Mouse (Mus musculus): ENCODE results near the gene Cd81. TPM values are rescaled to one million over a fixed set of nuclear protein-coding genes. Genes with fewer than 3 reads are reported as not detected.

The Cd81 gene
- polyA plus RNA-seq, 1 experiment, result 380 TPM

GRCm38 (mm10) chr7:143016424-143017142 lies 36.0 kb upstream of the Cd81 start:
- no peaks in the 10 kb centered on the region for H3K79me3 ChIP-seq (ENCODE audit: low read depth)
- no peaks in the 10 kb centered on the region for H3K27me3 ChIP-seq (ENCODE audit: control insufficient read depth, insufficient read depth, insufficient read length)
- no peaks in the 10 kb centered on the region for H3K79me2 ChIP-seq (ENCODE audit: control insufficient read depth, insufficient read depth)
- no peak for TF ChIP-seq FOSL1 (IDR thresholded peaks at IDR 0.05; ENCODE audit: insufficient read depth, low read length, poor library complexity, severe bottlenecking)
- TF ChIP-seq MAX (IDR thresholded peaks at IDR 0.05), result no peak
- no peak for TF ChIP-seq USF1 (IDR thresholded peaks at IDR 0.05; ENCODE audit: low read depth)
- no peak for TF ChIP-seq MYOD1 (IDR thresholded peaks at IDR 0.05; ENCODE audit: control insufficient read depth, insufficient read length, low read depth)
- no peak for TF ChIP-seq MYOG (IDR thresholded peaks at IDR 0.05; ENCODE audit: control insufficient read depth, extremely low read depth, insufficient read length)
- TF ChIP-seq CEBPB (IDR thresholded peaks at IDR 0.05; ENCODE audit: low read depth), result no peak
- no peak for TF ChIP-seq CTCF (IDR thresholded peaks at IDR 0.05; ENCODE audit: control insufficient read depth, insufficient read depth, insufficient read length)
- H3K36me3 ChIP-seq (ENCODE audit: control insufficient read depth, insufficient read depth), result no peaks in the 10 kb centered on the region
- no peak overlapping the region for H3K4me3 ChIP-seq (ENCODE audit: insufficient read depth, poor library complexity, severe bottlenecking)
- H3ac ChIP-seq (ENCODE audit: control insufficient read depth, insufficient read length, low read depth), result no peak overlapping the region

GRCm38 (mm10) chr7:143017181-143017580 lies 35.4 kb upstream of the Cd81 start:
- TF ChIP-seq MYOD1 (IDR thresholded peaks at IDR 0.05; ENCODE audit: control insufficient read depth, insufficient read length, low read depth), result no peak
- no peak for TF ChIP-seq MAX (IDR thresholded peaks at IDR 0.05)
- no peak for TF ChIP-seq FOSL1 (IDR thresholded peaks at IDR 0.05; ENCODE audit: insufficient read depth, low read length, poor library complexity, severe bottlenecking)
- Histone ChIP-seq H3K4me3 (ENCODE audit: insufficient read depth, poor library complexity, severe bottlenecking) (no peak overlapping the region), H3ac (ENCODE audit: control insufficient read depth, insufficient read length, low read depth) (no peak overlapping the region), H3K27me3 (ENCODE audit: control insufficient read depth, insufficient read depth, insufficient read length) (no peaks in the 10 kb centered on the region), H3K79me2 (ENCODE audit: control insufficient read depth, insufficient read depth) (no peaks in the 10 kb centered on the region), H3K79me3 (ENCODE audit: low read depth) (no peaks in the 10 kb centered on the region), H3K36me3 (ENCODE audit: control insufficient read depth, insufficient read depth) (no peaks in the 10 kb centered on the region)

DNA sequence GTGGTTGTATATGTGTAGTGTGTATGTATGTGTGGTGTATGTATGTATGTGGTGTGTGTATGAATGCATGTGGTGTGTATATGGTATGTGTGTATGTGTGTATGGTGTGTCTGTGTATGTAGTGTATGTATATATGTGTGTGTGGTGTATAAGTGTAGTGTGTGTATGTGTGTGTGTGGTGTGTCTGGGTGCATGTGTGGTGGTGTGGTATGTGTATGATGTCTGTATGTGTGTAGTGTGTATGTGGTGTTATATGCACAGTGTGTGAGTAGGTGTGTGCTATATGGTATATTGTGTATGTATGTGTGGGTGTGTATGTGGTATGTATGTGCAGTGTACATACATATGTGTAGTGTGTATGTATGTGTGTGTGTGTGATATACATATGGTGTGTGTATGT lies 32.5 kb upstream of the Cd81 start:
- no peaks in the 10 kb centered on the region for H3K27me3 ChIP-seq (ENCODE audit: control insufficient read depth, insufficient read depth, insufficient read length)
- H3K36me3 ChIP-seq (ENCODE audit: control insufficient read depth, insufficient read depth), result no peaks in the 10 kb centered on the region
- H3ac ChIP-seq (ENCODE audit: control insufficient read depth, insufficient read length, low read depth), result no peak overlapping the region
- H3K4me3 ChIP-seq (ENCODE audit: insufficient read depth, poor library complexity, severe bottlenecking), result no peak overlapping the region
- H3K79me3 ChIP-seq (ENCODE audit: low read depth), result no peaks in the 10 kb centered on the region
- no peak for TF ChIP-seq CEBPB (IDR thresholded peaks at IDR 0.05; ENCODE audit: low read depth)
- TF ChIP-seq CTCF (IDR thresholded peaks at IDR 0.05; ENCODE audit: control insufficient read depth, insufficient read depth, insufficient read length), result no peak
- TF ChIP-seq MAX (IDR thresholded peaks at IDR 0.05), result no peak
- no peak for TF ChIP-seq FOSL1 (IDR thresholded peaks at IDR 0.05; ENCODE audit: insufficient read depth, low read length, poor library complexity, severe bottlenecking)
- TF ChIP-seq MYOD1 (IDR thresholded peaks at IDR 0.05; ENCODE audit: control insufficient read depth, insufficient read length, low read depth), result no peak
- no peak for TF ChIP-seq USF1 (IDR thresholded peaks at IDR 0.05; ENCODE audit: low read depth)
- no peak for TF ChIP-seq MYOG (IDR thresholded peaks at IDR 0.05; ENCODE audit: control insufficient read depth, extremely low read depth, insufficient read length)
- no peaks in the 10 kb centered on the region for H3K79me2 ChIP-seq (ENCODE audit: control insufficient read depth, insufficient read depth)

DNA sequence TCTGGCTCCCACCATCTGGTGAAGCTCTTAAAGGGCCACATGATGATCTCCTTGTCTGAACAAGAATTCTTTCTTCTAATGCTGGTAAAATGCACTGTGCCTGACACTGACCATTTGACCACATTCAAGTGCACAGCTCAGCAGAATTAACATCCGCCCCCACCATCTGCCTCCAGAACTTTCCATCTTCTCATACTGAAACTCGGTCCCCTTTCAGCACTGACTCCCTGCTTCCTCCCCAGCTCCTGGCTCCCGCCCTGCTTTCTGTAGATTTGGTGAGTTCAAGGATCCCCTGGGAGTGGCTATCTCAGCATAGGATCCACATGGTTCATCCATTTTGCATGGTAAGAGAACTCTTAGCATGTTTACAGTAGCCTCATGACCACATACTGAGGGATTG lies 31.8 kb upstream of the Cd81 start:
- H3K4me3 ChIP-seq (ENCODE audit: insufficient read depth, poor library complexity, severe bottlenecking), result no peak overlapping the region
- no peaks in the 10 kb centered on the region for H3K27me3 ChIP-seq (ENCODE audit: control insufficient read depth, insufficient read depth, insufficient read length)
- no peaks in the 10 kb centered on the region for H3K36me3 ChIP-seq (ENCODE audit: control insufficient read depth, insufficient read depth)
- TF ChIP-seq MYOD1 (IDR thresholded peaks at IDR 0.05; ENCODE audit: control insufficient read depth, insufficient read length, low read depth) (no peak), MYOG (IDR thresholded peaks at IDR 0.05; ENCODE audit: control insufficient read depth, extremely low read depth, insufficient read length) (no peak), MAX (IDR thresholded peaks at IDR 0.05) (no peak), CTCF (IDR thresholded peaks at IDR 0.05; ENCODE audit: control insufficient read depth, insufficient read depth, insufficient read length) (no peak), USF1 (IDR thresholded peaks at IDR 0.05; ENCODE audit: low read depth) (no peak), CEBPB (IDR thresholded peaks at IDR 0.05; ENCODE audit: low read depth) (no peak), FOSL1 (IDR thresholded peaks at IDR 0.05; ENCODE audit: insufficient read depth, low read length, poor library complexity, severe bottlenecking) (no peak)
- H3K79me2 ChIP-seq (ENCODE audit: control insufficient read depth, insufficient read depth), result no peaks in the 10 kb centered on the region
- no peak overlapping the region for H3ac ChIP-seq (ENCODE audit: control insufficient read depth, insufficient read length, low read depth)
- no peaks in the 10 kb centered on the region for H3K79me3 ChIP-seq (ENCODE audit: low read depth)

- no peaks in the 10 kb centered on the region for H3K79me3 ChIP-seq (ENCODE audit: low read depth)
- H3K27me3 ChIP-seq (ENCODE audit: control insufficient read depth, insufficient read depth, insufficient read length), result no peaks in the 10 kb centered on the region
- H3K4me3 ChIP-seq (ENCODE audit: insufficient read depth, poor library complexity, severe bottlenecking), result no peak overlapping the region
- no peaks in the 10 kb centered on the region for H3K79me2 ChIP-seq (ENCODE audit: control insufficient read depth, insufficient read depth)
- no peaks in the 10 kb centered on the region for H3K36me3 ChIP-seq (ENCODE audit: control insufficient read depth, insufficient read depth)
- H3ac ChIP-seq (ENCODE audit: control insufficient read depth, insufficient read length, low read depth), result no peak overlapping the region
- TF ChIP-seq FOSL1 (IDR thresholded peaks at IDR 0.05; ENCODE audit: insufficient read depth, low read length, poor library complexity, severe bottlenecking) (no peak), CTCF (IDR thresholded peaks at IDR 0.05; ENCODE audit: control insufficient read depth, insufficient read depth, insufficient read length) (no peak), MAX (IDR thresholded peaks at IDR 0.05) (no peak), USF1 (IDR thresholded peaks at IDR 0.05; ENCODE audit: low read depth) (no peak), CEBPB (IDR thresholded peaks at IDR 0.05; ENCODE audit: low read depth) (no peak), MYOD1 (IDR thresholded peaks at IDR 0.05; ENCODE audit: control insufficient read depth, insufficient read length, low read depth) (no peak), MYOG (IDR thresholded peaks at IDR 0.05; ENCODE audit: control insufficient read depth, extremely low read depth, insufficient read length) (no peak)
Observed at GRCm38 (mm10) chr7:143021356-143022164, 31.0 kb upstream of the Cd81 start.

Data from C2C12 (cell line).